In the genomic region with DNA sequence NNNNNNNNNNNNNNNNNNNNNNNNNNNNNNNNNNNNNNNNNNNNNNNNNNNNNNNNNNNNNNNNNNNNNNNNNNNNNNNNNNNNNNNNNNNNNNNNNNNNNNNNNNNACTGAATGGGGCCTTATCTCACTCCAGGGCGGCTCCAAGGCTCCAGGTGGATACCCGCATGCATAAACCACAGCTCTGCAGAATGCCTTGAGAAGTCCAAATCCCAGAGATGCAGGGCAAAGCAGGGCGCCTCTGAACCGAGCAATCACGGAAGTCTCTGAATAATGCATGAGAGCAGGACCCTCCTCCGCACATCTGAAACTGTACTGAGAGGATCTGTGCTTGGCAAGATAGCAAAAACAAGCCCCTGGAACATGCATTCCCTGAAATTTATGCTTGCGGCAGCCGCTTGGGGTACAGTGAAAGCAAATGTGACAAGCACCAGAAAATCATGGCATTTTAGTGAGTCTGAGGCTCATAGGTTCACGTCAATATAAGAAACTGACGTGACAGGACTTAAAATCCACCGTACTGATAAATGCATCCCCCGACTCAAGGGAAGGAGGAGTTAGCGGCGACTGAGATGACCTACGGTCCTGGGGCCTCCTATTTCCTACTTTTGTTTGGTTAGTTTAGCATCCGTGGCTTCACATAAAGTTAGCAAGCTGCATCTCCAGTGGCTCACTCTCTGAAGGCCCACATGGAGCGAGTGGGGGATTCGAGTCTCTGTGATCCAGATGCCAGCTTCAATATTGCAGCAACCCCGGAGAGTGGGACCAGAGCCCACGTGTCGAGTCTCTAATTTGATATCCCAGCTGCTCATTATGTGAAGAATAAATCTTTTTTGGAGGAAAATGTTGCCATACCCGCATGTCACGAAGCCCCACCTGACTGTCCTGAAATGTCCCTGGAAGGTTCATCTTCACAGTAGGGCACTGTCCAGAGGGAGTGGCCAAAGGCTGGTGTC, we compare ENCODE assay signal across 10 mouse cellular contexts.
DNase-seq lines count a peak whose midpoint lies in the region; ATAC-seq lines count a peak whose summit lies in the region.
"Had no signal": no experiment of that assay in that cellular context is flagged by ENCODE, and none has a peak within 500 bp of the region (broad histone marks: within the 10 kb centered on the region; RNA-seq: fewer than 3 reads in every experiment).

No protein-coding gene starts in this region.

- H3K9me3 ChIP-seq in hindbrain, embryonic 11.5 days (ENCODE audit: control insufficient read depth, low read length), result no peaks in the 10 kb centered on the region
- H3K9me3 ChIP-seq in hindbrain, embryonic 10.5 days, result no peaks in the 10 kb centered on the region

- no peak overlapping the region for H3K27ac ChIP-seq in hindbrain, embryonic 11.5 days (ENCODE audit: low read depth, low read length)
- H3K27ac ChIP-seq in hindbrain, embryonic 10.5 days, result no peak overlapping the region

- WGBS in hindbrain, embryonic 11.5 days, result 65% methylated on average over 23 of the region's 23 CpGs
- 67% methylated on average over 23 of the region's 23 CpGs for WGBS in hindbrain, embryonic 10.5 days

- H3K9ac ChIP-seq in hindbrain, embryonic 11.5 days (ENCODE audit: low read depth, low read length), result no peak overlapping the region

- H3K4me1 ChIP-seq in hindbrain, embryonic 11.5 days (replicated peaks; ENCODE audit: control insufficient read depth, insufficient read depth, low read length), result no peaks in the 10 kb centered on the region
- H3K4me1 ChIP-seq in hindbrain, embryonic 10.5 days (replicated peaks), result peaks cover 9% of the 10 kb centered on the region; the same call in 1 of the 2 replicates

- peak; percentile 44 for DNase-seq in hindbrain, embryonic 11.5 days (ENCODE audit: low spot score)
- no peak for DNase-seq in hindbrain, embryonic 10.5 days (ENCODE audit: low spot score)
- peak; percentile 60 to 70 for DNase-seq in frontal cortex, adult 2 months (ENCODE audit: extremely low spot score in 1 of 2, low spot score in 1 of 2)
- DNase-seq in left cerebral cortex, adult 11 months (ENCODE audit: low spot score), result peak; percentile 47
- DNase-seq in right cerebral cortex, adult 2 months (ENCODE audit: low spot score in 2 of 2), result peak; percentile 57 to 67
- no peak for DNase-seq in spleen, adult 18-20 months
- no peak for DNase-seq in lung, adult 18-20 months
- no peak for DNase-seq in adrenal gland, postnatal 14 days

- no peaks in the 10 kb centered on the region for H3K36me3 ChIP-seq in hindbrain, embryonic 11.5 days (ENCODE audit: control insufficient read depth, insufficient read depth, low read length)
- H3K36me3 ChIP-seq in hindbrain, embryonic 10.5 days, result no peaks in the 10 kb centered on the region

- no peak overlapping the region for H3K4me2 ChIP-seq in hindbrain, embryonic 11.5 days (replicated peaks; ENCODE audit: low read depth, low read length)

- H3K4me3 ChIP-seq in hindbrain, embryonic 11.5 days (ENCODE audit: low read depth, low read length), result no peak overlapping the region
- H3K4me3 ChIP-seq in hindbrain, embryonic 10.5 days, result no peak overlapping the region
- H3K4me3 ChIP-seq: myocyte had no signal

- ATAC-seq in hindbrain, embryonic 11.5 days (ENCODE audit: low FRiP score), result peak; percentile 79
- ATAC-seq: Patski had no signal

- H3K27me3 ChIP-seq in hindbrain, embryonic 11.5 days (ENCODE audit: control insufficient read depth, insufficient read depth, low read length), result no peaks in the 10 kb centered on the region
- no peaks in the 10 kb centered on the region for H3K27me3 ChIP-seq in hindbrain, embryonic 10.5 days (ENCODE audit: insufficient read depth, poor library complexity, severe bottlenecking)

Comparison
In these comparisons a context has a peak if more than half of its experiments do, and no peak if none do; other contexts are left out.
1. DNase-seq: peak in hindbrain, embryonic 11.5 days (single experiment), frontal cortex, adult 2 months (2 of 2), left cerebral cortex, adult 11 months (single experiment) and right cerebral cortex, adult 2 months (2 of 2); none in hindbrain, embryonic 10.5 days (single experiment), spleen, adult 18-20 months (0 of 2), lung, adult 18-20 months (0 of 2) and adrenal gland, postnatal 14 days (single experiment).